Mouse (Mus musculus) adrenal gland (tissue): ENCODE results near the gene Gm20820.
"Not testable (repeated sequence)": the region's sequence is repeated elsewhere in the genome, so short reads cannot be mapped to it uniquely, and the experiment has no call there.

Experiments used
- intact Hi-C: fragments of 180-260 bp; cut with DNase I; formaldehyde crosslinking; loops from one replicate; pipeline ENCODE4 v1.15.1; 2025
- long read RNA-seq, 2 experiments: library from polyadenylated mRNA; unstranded; transcript quantifications; one replicate each; pipeline ENCODE4 v2.0.0; 2020; ENCODE audit warnings: borderline replicate concordance in 1 of 2; ENCODE audit not compliant: insufficient replicate concordance in 1 of 2

Gm20820 gene
- long read RNA-seq, experiment 1: 0 reads
- long read RNA-seq, experiment 2: 0 reads

- intact Hi-C loops: not testable (repeated sequence)
These were observed at the start of gene Gm20820 for GRCm38 (mm10) chrY:86061472-86061871. Gene Gm20820 (plus strand): TSS chrY:86061772.
